Mouse (Mus musculus): Measurements from ENCODE around the gene Pde4c. TPM values are rescaled to one million over a fixed set of nuclear protein-coding genes. Genes with fewer than 3 reads are reported as not detected.
A peak's percentile ranks its signal among the peaks of the same experiment; 100 is the strongest.

The Pde4c gene
- total and polyA plus RNA-seq, 2 experiments from 2014 or later = 0.23 to 0.48 TPM

DNA sequence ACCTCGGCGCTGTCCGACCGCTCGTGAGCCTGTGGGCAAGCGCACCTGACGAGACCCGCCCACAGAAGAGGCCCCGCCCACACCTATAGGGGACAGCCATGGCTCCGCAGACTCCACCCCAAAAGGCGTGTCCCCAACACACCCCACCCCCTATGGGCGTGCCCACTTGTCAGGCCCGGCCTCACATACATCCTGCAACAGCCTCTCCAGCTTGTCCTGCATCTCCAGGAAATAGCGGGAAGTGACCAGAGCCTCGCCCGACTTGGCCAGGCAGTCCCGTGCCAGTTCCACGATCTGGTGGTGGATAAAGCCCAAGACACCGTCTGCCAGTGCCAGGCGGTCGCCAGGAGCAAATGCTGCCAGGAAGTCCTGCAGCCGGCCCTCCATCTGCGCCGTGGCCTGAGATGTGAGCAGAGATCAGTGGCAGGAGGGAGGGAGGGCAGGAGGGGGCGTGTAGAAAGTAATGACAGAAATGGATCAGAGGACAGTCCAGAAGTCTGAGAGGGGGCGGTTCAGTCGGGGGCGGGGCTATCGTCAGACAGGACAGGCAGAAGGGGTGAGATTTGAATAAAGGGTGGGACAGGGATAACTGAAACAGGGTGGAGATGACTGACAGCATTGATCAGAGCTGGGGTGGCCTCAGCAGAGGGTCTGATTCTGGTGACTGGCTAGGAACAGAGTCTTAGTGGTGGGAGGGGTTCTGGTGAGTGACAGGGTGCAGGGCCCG is 64.6 kb downstream of the Pde4c start:
- no peaks in the 10 kb centered on the region for H3K9me3 ChIP-seq (ENCODE audit: low read length)
- no peak overlapping the region for H3K9ac ChIP-seq
- peaks cover 57% of the 10 kb centered on the region for H3K36me3 ChIP-seq (ENCODE audit: insufficient read depth)
- peaks cover 12% of the 10 kb centered on the region for H3K4me1 ChIP-seq (ENCODE audit: insufficient read depth)
- ATAC-seq = no peak
- H3K27ac ChIP-seq (ENCODE audit: low read depth, low read length) = no peak overlapping the region
- WGBS = 30% methylated on average over 30 of the region's 30 CpGs
- H3K4me3 ChIP-seq (ENCODE audit: low read depth, low read length) = no peak overlapping the region
- no peaks in the 10 kb centered on the region for H3K27me3 ChIP-seq (ENCODE audit: insufficient read depth, low read length)
- TF ChIP-seq CTCF (IDR thresholded peaks at IDR 0.05; ENCODE audit: low read depth) = no peak
- DNase-seq = no peak
- H3K4me2 ChIP-seq (ENCODE audit: low read depth) = no peak overlapping the region

DNA sequence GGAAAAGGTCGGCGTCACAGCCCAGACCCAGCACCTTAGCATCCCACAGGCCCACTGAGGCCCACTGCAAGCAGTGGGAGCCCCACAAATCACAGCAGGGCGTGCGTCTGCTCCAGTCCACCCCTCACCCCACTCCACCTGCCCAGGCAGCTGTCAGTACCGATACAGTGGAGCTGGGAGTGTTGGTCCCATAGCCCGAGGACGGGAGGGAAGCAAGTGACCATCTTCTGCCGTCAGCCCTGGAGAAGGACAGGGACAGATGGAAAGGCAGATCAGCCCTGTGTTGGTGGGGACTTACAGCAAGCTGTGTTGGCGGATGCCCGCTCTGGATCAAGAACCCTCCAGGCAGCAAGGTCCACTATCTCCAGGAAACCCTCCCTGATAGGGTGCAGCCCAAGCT is 65.5 kb downstream of the Pde4c start:
- Histone ChIP-seq H3K9me3 (ENCODE audit: low read length) (no peaks in the 10 kb centered on the region), H3K9ac (no peak overlapping the region; the same call in 1 of the 2 replicates), H3K27me3 (ENCODE audit: insufficient read depth, low read length) (no peaks in the 10 kb centered on the region), H3K36me3 (ENCODE audit: insufficient read depth) (peaks cover 48% of the 10 kb centered on the region), H3K27ac (ENCODE audit: low read depth, low read length) (no peak overlapping the region), H3K4me1 (ENCODE audit: insufficient read depth) (peaks cover 12% of the 10 kb centered on the region), H3K4me3 (ENCODE audit: low read depth, low read length) (no peak overlapping the region), H3K4me2 (ENCODE audit: low read depth) (no peak overlapping the region)
- ATAC-seq (no peak), DNase-seq (no peak)
- no peak for TF ChIP-seq CTCF (IDR thresholded peaks at IDR 0.05; ENCODE audit: low read depth)
- WGBS = 85% methylated on average over 10 of the region's 10 CpGs

DNA sequence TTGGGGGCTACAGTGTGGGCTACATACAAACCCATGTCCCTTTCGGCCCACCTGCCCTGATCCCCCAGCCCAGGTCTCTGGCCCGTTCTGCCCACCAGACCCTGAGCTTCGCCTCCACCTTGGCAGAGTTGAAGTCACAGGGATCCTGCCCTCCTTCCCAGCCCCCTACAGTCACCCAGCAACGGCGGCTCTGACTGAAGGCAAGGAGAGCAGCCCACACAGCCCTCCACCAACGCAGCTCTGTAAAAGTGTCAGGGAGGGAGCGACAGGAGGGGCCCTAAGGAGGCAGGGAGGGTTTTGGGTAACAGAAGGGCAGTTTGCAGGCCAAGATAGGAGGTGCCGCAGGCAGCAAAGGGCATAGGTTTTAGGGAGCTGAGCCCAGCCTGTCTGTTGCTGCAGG is 67.3 kb downstream of the Pde4c start:
- Histone ChIP-seq H3K27me3 (ENCODE audit: insufficient read depth, low read length) (no peaks in the 10 kb centered on the region), H3K36me3 (ENCODE audit: insufficient read depth) (peaks cover 36% of the 10 kb centered on the region), H3K27ac (ENCODE audit: low read depth, low read length) (no peak overlapping the region), H3K9ac (peak overlapping the region; percentile 87), H3K4me1 (ENCODE audit: insufficient read depth) (peaks cover 12% of the 10 kb centered on the region), H3K9me3 (ENCODE audit: low read length) (no peaks in the 10 kb centered on the region), H3K4me3 (ENCODE audit: low read depth, low read length) (0 out of 2 replicates have a peak overlapping the region, but pooled peaks have one; percentile 3), H3K4me2 (ENCODE audit: low read depth) (peak overlapping the region; percentile 85)
- ATAC-seq (no peak), DNase-seq (no peak)
- TF ChIP-seq CTCF (IDR thresholded peaks at IDR 0.05; ENCODE audit: low read depth) = no peak
- 59% methylated on average over 8 of the region's 8 CpGs for WGBS

GRCm38 (mm10) chr8:70791294-70791701 is 67.8 kb downstream of the Pde4c start:
- H3K36me3 ChIP-seq (ENCODE audit: insufficient read depth) = peaks cover 32% of the 10 kb centered on the region
- TF ChIP-seq CTCF (IDR thresholded peaks at IDR 0.05; ENCODE audit: low read depth) = no peak
- peak overlapping the region; percentile 87 for H3K9ac ChIP-seq
- no peaks in the 10 kb centered on the region for H3K9me3 ChIP-seq (ENCODE audit: low read length)
- ATAC-seq (no peak), DNase-seq (no peak)
- H3K27ac ChIP-seq (ENCODE audit: low read depth, low read length) = no peak overlapping the region
- peaks cover 16% of the 10 kb centered on the region for H3K4me1 ChIP-seq (ENCODE audit: insufficient read depth)
- peak overlapping the region; percentile 85 for H3K4me2 ChIP-seq (ENCODE audit: low read depth)
- H3K27me3 ChIP-seq (ENCODE audit: insufficient read depth, low read length) = no peaks in the 10 kb centered on the region
- H3K4me3 ChIP-seq (ENCODE audit: low read depth, low read length) = peak overlapping the region; percentile 63
- 78% methylated on average over 7 of the region's 7 CpGs for WGBS

DNA sequence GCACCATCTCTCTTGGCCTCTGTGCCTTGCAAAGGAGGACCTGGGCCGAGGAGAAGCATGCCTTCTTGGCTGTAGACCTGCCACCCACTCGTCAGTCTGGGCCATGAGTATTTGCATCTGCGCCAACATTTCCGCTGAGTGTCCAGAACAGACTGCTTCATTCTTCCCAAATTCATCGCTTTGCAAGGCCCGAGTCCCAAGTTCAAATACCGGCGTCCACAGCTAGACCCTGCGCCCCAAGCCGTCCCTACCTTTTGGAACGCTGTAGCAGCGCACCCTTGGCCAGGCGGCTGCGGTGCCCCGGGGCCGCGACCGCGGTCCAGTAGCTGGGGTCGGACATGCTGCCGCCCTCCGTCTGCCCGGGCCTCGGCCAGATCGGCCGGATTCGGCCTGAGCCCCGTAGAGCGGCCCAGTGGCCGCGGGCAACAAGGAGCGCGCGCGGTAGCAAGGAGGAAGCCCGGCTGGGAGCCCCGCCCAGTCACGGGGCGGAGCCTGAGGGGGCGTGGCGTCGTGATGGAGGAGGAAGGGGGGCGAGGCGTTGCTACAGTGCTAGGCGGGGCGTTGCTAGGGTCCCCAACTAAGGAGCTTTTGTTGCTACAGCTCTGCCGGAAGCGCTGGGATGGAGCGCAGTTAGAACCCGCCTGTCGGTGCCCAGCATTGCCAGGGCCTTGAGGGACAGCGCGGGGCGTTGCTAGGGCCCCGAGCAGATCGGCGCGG is 68.6 kb downstream of the Pde4c start:
- Histone ChIP-seq H3K4me3 (ENCODE audit: low read depth, low read length) (peak overlapping the region; percentile 63), H3K4me2 (ENCODE audit: low read depth) (peak overlapping the region; percentile 85), H3K9ac (peak overlapping the region; percentile 87), H3K36me3 (ENCODE audit: insufficient read depth) (peaks cover 24% of the 10 kb centered on the region), H3K27ac (ENCODE audit: low read depth, low read length) (peak overlapping the region; percentile 88), H3K4me1 (ENCODE audit: insufficient read depth) (peaks cover 19% of the 10 kb centered on the region), H3K27me3 (ENCODE audit: insufficient read depth, low read length) (no peaks in the 10 kb centered on the region), H3K9me3 (ENCODE audit: low read length) (no peaks in the 10 kb centered on the region)
- DNase-seq (peak; percentile 96), ATAC-seq (peak; percentile 88)
- WGBS = 3% methylated on average over 58 of the region's 58 CpGs
- no peak for TF ChIP-seq CTCF (IDR thresholded peaks at IDR 0.05; ENCODE audit: low read depth)

DNA sequence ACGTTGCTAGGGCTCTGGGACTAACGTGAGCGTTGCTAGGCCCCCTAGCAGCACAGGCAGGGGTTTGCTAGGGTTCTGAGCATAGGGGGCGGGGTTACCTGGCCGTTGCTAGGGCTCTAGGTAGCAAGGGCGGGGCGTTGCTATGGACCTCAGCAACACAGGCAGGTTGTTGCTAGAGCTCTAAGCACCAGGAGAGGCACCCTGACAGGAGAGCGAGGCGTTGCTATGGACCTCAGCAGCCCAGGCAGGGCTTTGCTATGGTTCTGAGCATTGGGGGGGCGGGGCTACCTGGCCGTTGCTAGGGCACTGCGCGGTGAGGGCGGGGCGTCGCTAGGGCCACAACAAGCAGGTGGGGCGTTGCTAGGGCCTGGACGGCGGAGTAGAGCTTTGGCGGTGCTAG is 69.2 kb downstream of the Pde4c start:
- ATAC-seq (no peak), DNase-seq (no peak)
- Histone ChIP-seq H3K4me2 (ENCODE audit: low read depth) (peak overlapping the region; percentile 85), H3K9ac (peak overlapping the region; percentile 87), H3K36me3 (ENCODE audit: insufficient read depth) (peaks cover 19% of the 10 kb centered on the region; the same call in 1 of the 2 replicates), H3K27ac (ENCODE audit: low read depth, low read length) (peak overlapping the region; percentile 88), H3K4me3 (ENCODE audit: low read depth, low read length) (peak overlapping the region; percentile 63), H3K27me3 (ENCODE audit: insufficient read depth, low read length) (no peaks in the 10 kb centered on the region), H3K9me3 (ENCODE audit: low read length) (no peaks in the 10 kb centered on the region), H3K4me1 (ENCODE audit: insufficient read depth) (peaks cover 19% of the 10 kb centered on the region)
- WGBS = under 1% methylated on average over 20 of the region's 20 CpGs
- peak; percentile 37 for TF ChIP-seq CTCF (IDR thresholded peaks at IDR 0.05; ENCODE audit: low read depth)

GRCm38 (mm10) chr8:70794215-70794614 is 70.7 kb downstream of the Pde4c start:
- Histone ChIP-seq H3K36me3 (ENCODE audit: insufficient read depth) (peaks cover 5% of the 10 kb centered on the region; the same call in 1 of the 2 replicates), H3K9ac (no peak overlapping the region), H3K4me3 (ENCODE audit: low read depth, low read length) (no peak overlapping the region), H3K4me2 (ENCODE audit: low read depth) (no peak overlapping the region), H3K9me3 (ENCODE audit: low read length) (no peaks in the 10 kb centered on the region), H3K4me1 (ENCODE audit: insufficient read depth) (peaks cover 28% of the 10 kb centered on the region), H3K27me3 (ENCODE audit: insufficient read depth, low read length) (no peaks in the 10 kb centered on the region; the same call in 1 of the 2 replicates), H3K27ac (ENCODE audit: low read depth, low read length) (0 out of 2 replicates have a peak overlapping the region, but pooled peaks have one; percentile 9)
- ATAC-seq (no peak), DNase-seq (no peak)
- WGBS = 90% methylated on average over 2 of the region's 2 CpGs
- no peak for TF ChIP-seq CTCF (IDR thresholded peaks at IDR 0.05; ENCODE audit: low read depth)
